Mouse (Mus musculus): ENCODE measurements at regions not wholly inside any gene's neighbourhood (a gene's known extent, or its start where the extent isn't known, plus 50 kb on each side); places are given as distances from the start of the nearest gene placed in this dataset.

DNA sequence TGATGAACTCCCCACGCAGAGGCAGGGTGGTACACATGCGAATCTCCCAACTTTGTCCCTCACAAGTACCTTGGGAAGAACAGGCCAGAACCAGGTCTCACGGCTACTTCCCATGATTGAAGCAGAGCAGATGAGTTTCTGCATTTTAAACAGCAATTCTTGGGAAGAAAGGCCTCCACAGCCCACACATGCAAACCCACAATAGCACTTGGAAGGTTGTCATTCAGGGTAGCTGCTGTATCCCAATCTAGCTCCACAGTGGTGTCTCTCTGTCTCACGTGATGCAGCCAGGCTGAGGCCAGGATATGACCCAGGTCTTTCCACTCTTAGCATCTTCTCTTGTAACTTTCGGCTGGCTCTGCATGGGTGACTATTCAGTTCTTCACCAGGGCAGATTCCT, 78.8 kb upstream of the Ccn6 start:
- peaks cover 9% of the 10 kb centered on the region; the same call in 1 of the 2 replicates for H3K4me1 ChIP-seq (ENCODE audit: control insufficient read depth, insufficient read depth, low read length)
- no peak overlapping the region for H3K9ac ChIP-seq (ENCODE audit: low read length)
- no peak overlapping the region for H3K4me3 ChIP-seq (ENCODE audit: low read length)
- no peaks in the 10 kb centered on the region for H3K27me3 ChIP-seq (ENCODE audit: control insufficient read depth, insufficient read depth, low read length)
- 87% methylated on average over 5 of the region's 5 CpGs for WGBS
- no peaks in the 10 kb centered on the region for H3K36me3 ChIP-seq (ENCODE audit: control insufficient read depth, insufficient read depth)
- ATAC-seq (replicated peaks; ENCODE audit: extremely low read depth, insufficient read depth, low FRiP score): no peak
- H3K4me2 ChIP-seq (ENCODE audit: low read depth, low read length): no peak overlapping the region
- no peaks in the 10 kb centered on the region for H3K9me3 ChIP-seq (replicated peaks; ENCODE audit: control insufficient read depth, low read length)
- H3K27ac ChIP-seq (ENCODE audit: low read length): no peak overlapping the region

DNA sequence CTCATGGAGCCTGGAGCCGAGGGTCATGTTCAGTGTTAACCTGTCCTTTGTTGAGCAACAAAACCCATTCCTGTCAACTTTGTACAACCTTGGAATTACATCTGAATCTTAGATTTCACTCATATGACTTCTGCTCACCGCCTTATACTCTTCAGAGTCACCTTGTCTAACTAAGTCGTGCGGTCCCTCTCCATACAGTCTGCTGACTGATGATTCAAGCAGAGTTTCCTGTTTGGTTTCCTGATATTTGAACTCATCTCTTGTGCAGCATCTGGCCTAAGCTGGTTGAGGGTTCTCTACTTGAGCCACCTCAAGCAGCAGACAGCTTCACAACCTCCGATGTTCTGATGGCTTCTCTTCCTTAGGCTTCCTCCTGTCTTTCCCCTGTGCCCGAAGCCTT, 78.3 kb upstream of the Ccn6 start:
- no peak overlapping the region for H3K9ac ChIP-seq (ENCODE audit: low read length)
- no peak overlapping the region for H3K4me2 ChIP-seq (ENCODE audit: low read depth, low read length)
- no peaks in the 10 kb centered on the region for H3K9me3 ChIP-seq (replicated peaks; ENCODE audit: control insufficient read depth, low read length)
- 83% methylated on average over 6 of the region's 6 CpGs for WGBS
- H3K27ac ChIP-seq (ENCODE audit: low read length): no peak overlapping the region
- no peaks in the 10 kb centered on the region for H3K36me3 ChIP-seq (ENCODE audit: control insufficient read depth, insufficient read depth)
- no peak overlapping the region for H3K4me3 ChIP-seq (ENCODE audit: low read length)
- H3K4me1 ChIP-seq (ENCODE audit: control insufficient read depth, insufficient read depth, low read length): peaks cover 9% of the 10 kb centered on the region; the same call in 1 of the 2 replicates
- no peaks in the 10 kb centered on the region for H3K27me3 ChIP-seq (ENCODE audit: control insufficient read depth, insufficient read depth, low read length)
- ATAC-seq (replicated peaks; ENCODE audit: extremely low read depth, insufficient read depth, low FRiP score): no peak

DNA sequence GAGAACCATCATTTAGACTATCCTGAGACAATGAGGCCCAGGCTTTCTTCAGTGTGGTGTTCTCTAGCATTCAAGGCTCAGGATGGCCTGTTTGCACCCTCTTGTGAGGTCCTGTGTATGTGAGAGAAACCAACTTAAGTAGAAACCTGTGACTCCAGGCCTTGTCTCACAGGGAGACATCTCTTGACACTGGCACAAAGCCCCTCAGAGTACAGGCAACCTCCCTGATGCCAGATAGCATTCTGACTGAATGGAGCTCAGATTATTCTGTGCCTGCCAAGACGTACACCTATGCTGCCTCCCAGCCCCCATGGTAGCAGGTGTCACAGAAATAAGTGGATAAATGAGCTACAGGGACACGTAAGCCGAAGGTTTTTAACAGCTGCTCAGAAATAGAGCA, 77.9 kb upstream of the Ccn6 start:
- no peak for ATAC-seq (replicated peaks; ENCODE audit: extremely low read depth, insufficient read depth, low FRiP score)
- H3K9me3 ChIP-seq (replicated peaks; ENCODE audit: control insufficient read depth, low read length): no peaks in the 10 kb centered on the region
- H3K27ac ChIP-seq (ENCODE audit: low read length): no peak overlapping the region
- 84% methylated on average over 3 of the region's 3 CpGs for WGBS
- no peak overlapping the region for H3K9ac ChIP-seq (ENCODE audit: low read length)
- no peaks in the 10 kb centered on the region for H3K36me3 ChIP-seq (ENCODE audit: control insufficient read depth, insufficient read depth)
- no peak overlapping the region for H3K4me3 ChIP-seq (ENCODE audit: low read length)
- no peak overlapping the region for H3K4me2 ChIP-seq (ENCODE audit: low read depth, low read length)
- no peaks in the 10 kb centered on the region for H3K27me3 ChIP-seq (ENCODE audit: control insufficient read depth, insufficient read depth, low read length)
- peaks cover 9% of the 10 kb centered on the region; the same call in 1 of the 2 replicates for H3K4me1 ChIP-seq (ENCODE audit: control insufficient read depth, insufficient read depth, low read length)

DNA sequence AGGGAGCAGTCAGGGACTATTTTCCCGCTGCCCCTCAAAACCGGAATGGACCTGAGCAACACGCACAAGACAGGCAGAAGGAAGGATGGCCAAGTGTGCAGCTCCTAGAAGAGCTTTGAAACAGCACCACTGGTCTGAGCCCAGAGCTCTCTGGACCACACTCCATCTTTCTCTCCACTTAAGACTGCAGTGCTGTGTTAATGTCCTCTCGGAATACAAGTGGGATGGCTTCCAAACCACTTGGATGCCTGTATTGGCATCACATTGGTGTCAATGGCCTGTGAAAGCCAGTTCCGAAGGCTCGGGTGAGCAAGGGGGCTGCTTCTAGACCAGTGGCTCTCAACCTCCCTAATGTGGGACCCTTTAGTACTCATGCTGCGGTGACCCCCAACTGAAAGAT, 77.4 kb upstream of the Ccn6 start:
- whole genome bisulfite sequencing: 91% methylated on average over 7 of the region's 7 CpGs
- Histone ChIP-seq H3K36me3 (ENCODE audit: control insufficient read depth, insufficient read depth) (no peaks in the 10 kb centered on the region), H3K4me3 (ENCODE audit: low read length) (no peak overlapping the region), H3K9ac (ENCODE audit: low read length) (no peak overlapping the region), H3K27me3 (ENCODE audit: control insufficient read depth, insufficient read depth, low read length) (no peaks in the 10 kb centered on the region), H3K4me2 (ENCODE audit: low read depth, low read length) (no peak overlapping the region), H3K4me1 (ENCODE audit: control insufficient read depth, insufficient read depth, low read length) (peaks cover 9% of the 10 kb centered on the region; the same call in 1 of the 2 replicates), H3K27ac (ENCODE audit: low read length) (no peak overlapping the region), H3K9me3 (replicated peaks; ENCODE audit: control insufficient read depth, low read length) (no peaks in the 10 kb centered on the region)
- no peak for ATAC-seq (replicated peaks; ENCODE audit: extremely low read depth, insufficient read depth, low FRiP score)

DNA sequence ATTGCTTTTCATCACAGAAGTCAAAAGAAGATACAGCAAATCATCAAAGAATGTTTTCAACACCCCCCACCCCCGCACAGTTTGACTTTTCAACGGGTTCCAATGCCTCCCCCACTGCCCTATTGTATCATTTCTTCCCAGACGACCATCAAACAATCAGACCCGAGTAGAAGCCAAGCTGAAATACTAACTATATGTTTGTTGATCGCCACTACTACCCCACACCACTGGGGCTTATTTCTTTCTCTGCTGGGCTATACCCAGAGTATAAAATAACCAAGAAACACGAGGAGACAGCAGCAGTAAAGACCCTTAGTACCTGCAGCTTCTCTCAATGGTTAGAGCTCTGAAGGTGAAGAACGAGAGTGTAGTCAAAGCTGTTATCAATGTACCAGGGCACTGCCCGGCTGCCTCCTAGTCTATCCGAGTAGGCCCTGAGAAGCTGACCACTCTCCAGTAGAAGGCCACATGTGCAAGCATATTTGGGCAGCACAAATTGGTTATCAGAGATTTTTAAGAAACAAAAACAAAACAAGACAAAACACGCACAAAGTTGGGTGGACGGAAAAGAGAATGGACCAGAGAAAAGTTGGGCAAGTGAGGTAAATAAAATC, 76.7 kb upstream of the Ccn6 start:
- Histone ChIP-seq H3K27me3 (ENCODE audit: control insufficient read depth, insufficient read depth, low read length) (no peaks in the 10 kb centered on the region), H3K9ac (ENCODE audit: low read length) (peak overlapping the region; percentile 44; the same call in 1 of the 2 replicates), H3K27ac (ENCODE audit: low read length) (no peak overlapping the region), H3K4me3 (ENCODE audit: low read length) (no peak overlapping the region), H3K4me1 (ENCODE audit: control insufficient read depth, insufficient read depth, low read length) (peaks cover 9% of the 10 kb centered on the region; the same call in 1 of the 2 replicates), H3K4me2 (ENCODE audit: low read depth, low read length) (peak overlapping the region; percentile 52), H3K9me3 (replicated peaks; ENCODE audit: control insufficient read depth, low read length) (no peaks in the 10 kb centered on the region), H3K36me3 (ENCODE audit: control insufficient read depth, insufficient read depth) (no peaks in the 10 kb centered on the region)
- ATAC-seq (replicated peaks; ENCODE audit: extremely low read depth, insufficient read depth, low FRiP score): no peak
- WGBS: 43% methylated on average over 11 of the region's 11 CpGs

DNA sequence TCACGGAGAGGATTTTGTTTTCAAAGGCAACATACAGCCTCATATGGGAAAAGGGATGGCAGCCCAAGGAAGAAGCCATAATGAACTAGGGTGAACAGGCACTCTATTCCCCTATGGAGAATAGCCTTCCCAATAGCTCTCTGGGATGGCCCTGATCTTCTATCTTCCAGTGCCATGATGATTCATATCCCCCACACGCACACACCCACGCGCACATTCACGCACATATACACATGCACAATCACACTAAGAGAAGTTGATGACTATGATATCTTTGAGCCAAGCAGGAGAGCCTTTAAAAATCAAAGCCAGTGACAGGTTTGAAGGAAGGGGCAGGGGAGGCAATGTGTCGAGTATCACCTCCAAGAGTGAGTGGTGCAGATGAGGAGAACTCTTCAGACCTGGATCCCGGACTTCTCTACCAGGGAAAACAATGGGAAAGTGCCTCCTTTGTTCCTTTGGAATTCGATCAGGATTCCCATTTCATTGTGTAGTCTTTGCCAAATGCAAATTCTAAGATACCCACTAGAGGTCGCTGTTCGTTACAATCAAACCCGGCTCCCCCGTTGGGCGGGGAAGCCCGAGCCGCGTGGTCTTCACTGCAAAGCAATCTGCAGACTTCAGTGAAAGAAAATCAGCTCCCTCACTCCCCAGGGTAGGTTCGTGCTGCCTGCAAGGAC, 76.0 kb upstream of the Ccn6 start:
- H3K9me3 ChIP-seq (replicated peaks; ENCODE audit: control insufficient read depth, low read length): no peaks in the 10 kb centered on the region
- no peak overlapping the region for H3K4me3 ChIP-seq (ENCODE audit: low read length)
- H3K27ac ChIP-seq (ENCODE audit: low read length): no peak overlapping the region
- WGBS: 17% methylated on average over 17 of the region's 17 CpGs
- peak; percentile 58; the same call in 1 of the 2 replicates for ATAC-seq (replicated peaks; ENCODE audit: extremely low read depth, insufficient read depth, low FRiP score)
- no peaks in the 10 kb centered on the region for H3K36me3 ChIP-seq (ENCODE audit: control insufficient read depth, insufficient read depth)
- no peaks in the 10 kb centered on the region for H3K27me3 ChIP-seq (ENCODE audit: control insufficient read depth, insufficient read depth, low read length)
- peak overlapping the region; percentile 44; the same call in 1 of the 2 replicates for H3K9ac ChIP-seq (ENCODE audit: low read length)
- peaks cover 9% of the 10 kb centered on the region; the same call in 1 of the 2 replicates for H3K4me1 ChIP-seq (ENCODE audit: control insufficient read depth, insufficient read depth, low read length)
- peak overlapping the region; percentile 52 for H3K4me2 ChIP-seq (ENCODE audit: low read depth, low read length)

DNA sequence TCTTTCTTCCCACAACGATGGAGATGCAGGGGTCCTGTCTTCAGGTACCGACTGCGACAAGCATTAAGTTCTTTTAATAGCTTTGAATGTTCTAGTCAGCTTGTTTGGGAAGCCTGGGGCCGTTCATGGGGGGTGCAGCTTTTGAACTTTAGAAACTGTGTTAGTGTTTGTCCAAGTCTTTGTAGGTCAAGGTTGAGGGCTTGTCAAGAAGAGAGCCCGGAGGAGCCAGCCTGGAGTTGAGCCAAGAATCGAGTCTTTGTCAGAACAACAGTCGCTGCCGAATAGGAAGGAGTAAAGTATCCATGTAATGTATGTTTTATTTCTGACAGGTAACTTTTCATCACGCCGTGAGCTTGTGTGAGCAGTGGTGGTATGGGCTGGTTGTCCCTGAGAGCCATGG, 75.0 kb upstream of the Ccn6 start:
- Histone ChIP-seq H3K9ac (ENCODE audit: low read length) (no peak overlapping the region), H3K4me1 (ENCODE audit: control insufficient read depth, insufficient read depth, low read length) (peaks cover 9% of the 10 kb centered on the region; the same call in 1 of the 2 replicates), H3K4me3 (ENCODE audit: low read length) (no peak overlapping the region), H3K36me3 (ENCODE audit: control insufficient read depth, insufficient read depth) (no peaks in the 10 kb centered on the region), H3K9me3 (replicated peaks; ENCODE audit: control insufficient read depth, low read length) (no peaks in the 10 kb centered on the region), H3K27me3 (ENCODE audit: control insufficient read depth, insufficient read depth, low read length) (no peaks in the 10 kb centered on the region), H3K4me2 (ENCODE audit: low read depth, low read length) (no peak overlapping the region), H3K27ac (ENCODE audit: low read length) (no peak overlapping the region)
- WGBS: 56% methylated on average over 10 of the region's 10 CpGs
- ATAC-seq (replicated peaks; ENCODE audit: extremely low read depth, insufficient read depth, low FRiP score): no peak

DNA sequence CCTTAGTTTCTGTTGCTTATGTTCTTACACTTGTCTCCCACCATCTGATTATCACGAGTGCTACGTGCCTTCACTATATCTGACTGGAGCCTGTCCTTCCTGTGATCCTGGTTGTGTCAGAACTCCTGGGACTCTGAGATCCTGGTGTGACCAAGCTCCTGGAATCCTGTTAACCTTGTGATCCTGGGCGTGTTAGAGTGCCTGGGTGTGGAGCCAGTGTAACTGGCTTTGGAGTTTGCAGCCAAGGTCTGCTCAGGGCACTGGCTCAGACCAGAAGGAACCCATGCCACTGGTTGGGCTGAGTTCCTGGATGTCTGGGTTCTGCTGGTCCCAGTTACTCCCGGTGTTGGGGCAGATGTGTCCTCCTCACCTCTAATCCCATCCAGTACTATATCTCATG, 74.0 kb upstream of the Ccn6 start:
- WGBS: 83% methylated on average over 4 of the region's 4 CpGs
- no peak overlapping the region for H3K4me2 ChIP-seq (ENCODE audit: low read depth, low read length)
- H3K9ac ChIP-seq (ENCODE audit: low read length): no peak overlapping the region
- H3K4me3 ChIP-seq (ENCODE audit: low read length): no peak overlapping the region
- H3K27ac ChIP-seq (ENCODE audit: low read length): no peak overlapping the region
- H3K27me3 ChIP-seq (ENCODE audit: control insufficient read depth, insufficient read depth, low read length): no peaks in the 10 kb centered on the region
- H3K36me3 ChIP-seq (ENCODE audit: control insufficient read depth, insufficient read depth): no peaks in the 10 kb centered on the region
- H3K4me1 ChIP-seq (ENCODE audit: control insufficient read depth, insufficient read depth, low read length): peaks cover 9% of the 10 kb centered on the region; the same call in 1 of the 2 replicates
- H3K9me3 ChIP-seq (replicated peaks; ENCODE audit: control insufficient read depth, low read length): no peaks in the 10 kb centered on the region
- ATAC-seq (replicated peaks; ENCODE audit: extremely low read depth, insufficient read depth, low FRiP score): no peak

DNA sequence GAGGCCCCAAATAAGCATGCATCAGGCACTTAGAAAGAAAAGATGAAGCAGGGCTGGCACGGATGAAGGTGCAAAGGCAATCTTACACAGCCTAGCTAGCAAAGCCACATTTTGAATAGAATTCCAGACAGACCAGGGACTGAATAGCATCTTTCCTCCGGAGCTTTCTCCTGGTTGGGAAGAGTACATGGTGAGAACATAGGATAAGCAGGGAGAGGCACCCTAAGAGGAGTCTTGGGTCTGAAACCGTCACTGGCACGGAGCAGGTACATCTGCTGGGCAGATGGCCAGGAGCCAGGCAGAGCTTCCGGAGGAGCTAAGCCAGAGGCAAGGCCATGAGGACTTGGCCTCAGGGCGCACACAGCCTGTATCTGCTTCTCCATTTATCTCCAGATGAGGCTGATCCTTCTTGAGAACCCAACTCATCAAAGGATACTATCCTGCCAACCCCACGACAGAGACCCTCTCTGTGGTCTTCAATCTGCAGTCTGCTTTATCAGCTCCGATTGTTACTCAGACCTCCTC, 70.4 kb upstream of the Ccn6 start:
- Histone ChIP-seq H3K4me2 (ENCODE audit: low read depth, low read length) (no peak overlapping the region), H3K4me1 (ENCODE audit: control insufficient read depth, insufficient read depth, low read length) (peaks cover 5% of the 10 kb centered on the region; the same call in 1 of the 2 replicates), H3K36me3 (ENCODE audit: control insufficient read depth, insufficient read depth) (no peaks in the 10 kb centered on the region), H3K27me3 (ENCODE audit: control insufficient read depth, insufficient read depth, low read length) (no peaks in the 10 kb centered on the region), H3K4me3 (ENCODE audit: low read length) (no peak overlapping the region), H3K27ac (ENCODE audit: low read length) (no peak overlapping the region), H3K9me3 (replicated peaks; ENCODE audit: control insufficient read depth, low read length) (no peaks in the 10 kb centered on the region), H3K9ac (ENCODE audit: low read length) (no peak overlapping the region)
- no peak for ATAC-seq (replicated peaks; ENCODE audit: extremely low read depth, insufficient read depth, low FRiP score)
- 69% methylated on average over 8 of the region's 8 CpGs for WGBS

All from heart, embryonic 16.5 days (tissue).